Mouse (Mus musculus) liver, adult 2 months (tissue): ENCODE measurements around the gene Olfr934. TPM values are rescaled to one million over a fixed set of nuclear protein-coding genes. Genes with fewer than 3 reads are reported as not detected.

Experiments
- DNase-seq: peaks from one replicate; pipeline ENCODE4 v3.0.0-alpha.2; 2011; ENCODE audit warnings: low read depth, low spot score; ENCODE audit errors: extremely low read depth
- H3K27ac ChIP-seq: fragments of 200-500 bp; replicated peaks from 2 replicates; pipeline ENCODE4 v1.5.1; 2012; ENCODE audit warnings: low read depth, mild to moderate bottlenecking, control low read depth, inconsistent platforms, low read length; ENCODE audit not compliant: insufficient read depth
- H3K27me3 ChIP-seq: fragments of 200-500 bp; 2 replicates; pipeline ENCODE4 v1.6.1; 2012; ENCODE audit warnings: mild to moderate bottlenecking, moderate library complexity, low read length, inconsistent platforms; ENCODE audit not compliant: control insufficient read depth, insufficient read depth
- H3K36me3 ChIP-seq: fragments of 200-500 bp; 2 replicates; pipeline ENCODE4 v1.6.1; 2012; ENCODE audit warnings: low read length, inconsistent platforms; ENCODE audit not compliant: control insufficient read depth, insufficient read depth
- H3K4me1 ChIP-seq: fragments of 200-500 bp; 2 replicates; pipeline ENCODE4 v1.6.1; 2011; ENCODE audit warnings: low read length; ENCODE audit not compliant: control insufficient read depth, insufficient read depth
- H3K4me3 ChIP-seq: fragments of 200-500 bp; 2 replicates; pipeline ENCODE4 v1.5.1; 2011; ENCODE audit warnings: low read depth, mild to moderate bottlenecking, control low read depth, low read length, moderate library complexity; ENCODE audit not compliant: insufficient read depth
- H3K79me2 ChIP-seq: fragments of 200-500 bp; 2 replicates; pipeline ENCODE4 v1.6.1; 2012; ENCODE audit warnings: inconsistent platforms, mild to moderate bottlenecking, low read length, moderate library complexity; ENCODE audit not compliant: control insufficient read depth, insufficient read depth
- H3K9ac ChIP-seq: fragments of 200-500 bp; 2 replicates; pipeline ENCODE4 v1.6.1; 2012; ENCODE audit warnings: low read depth, mild to moderate bottlenecking, control low read depth, inconsistent platforms, low read length
- CTCF ChIP-seq: fragments of 200-500 bp; IDR thresholded peaks from 2 replicates; pipeline ENCODE4 v1.5.1; 2011; ENCODE audit warnings: low read depth, low read length, control low read depth
- POLR2A ChIP-seq: fragments of 200-500 bp; IDR thresholded peaks from 2 replicates; pipeline ENCODE4 v1.6.1; 2011; ENCODE audit warnings: low read length, control low read depth; ENCODE audit not compliant: insufficient read depth; ENCODE audit errors: extremely low read depth
- WGBS: fragments of 180-500 bp; shearing (Covaris S2); methylation state at CpG from one replicate; pipeline ENCODE4 v1.1.7; 2018; 5-methylcytosine and 5-hydroxymethylcytosine counted together
- polyA plus RNA-seq: library from polyadenylated mRNA; depleted of rRNA; stranded (reverse); fragments of >200 nt; gene quantifications from 2 replicates; pipeline ENCODE4 v1.2.3, GENCODE M21; 2012; rRNA removed
- total RNA-seq: library from RNA; depleted of rRNA; stranded (reverse); fragments of >200 nt; gene quantifications from 2 replicates; pipeline ENCODE4 v1.2.3, GENCODE M21; 2014; rRNA removed

The Olfr934 gene
- not detected in 2 replicates for total RNA-seq
- polyA plus RNA-seq, result not detected in 2 replicates

- Histone ChIP-seq H3K27ac (no peak within 1 kb of the TSS), H3K9ac (no peak within 1 kb of the TSS), H3K79me2 (no peaks in the 10 kb centered on the region), H3K4me1 (no peaks in the 10 kb centered on the region), H3K36me3 (no peaks in the 10 kb centered on the region), H3K27me3 (no peaks in the 10 kb centered on the region), H3K4me3 (no peak within 1 kb of the TSS)
- DNase-seq, result no peak
- TF ChIP-seq POLR2A (no peak), CTCF (no peak)
- 82% methylated on average over 2 of the region's 2 CpGs for WGBS
These were observed at the start of gene Olfr934 for GRCm38 (mm10) chr9:38988215-38988614. Olfr934 (minus strand) TSS chr9:38988315.

GRCm38 (mm10) chr9:39023277-39023676, 35.2 kb upstream of the Olfr934 start, which contains the start of gene Olfr146:
Olfr146 (minus strand) TSS chr9:39023377.
- TF ChIP-seq POLR2A (no peak), CTCF (no peak)
- WGBS, result 66% methylated on average over 1 of the region's 1 CpGs
- H3K27me3 ChIP-seq, result no peaks in the 10 kb centered on the region
- H3K27ac ChIP-seq, result no peak within 1 kb of the TSS
- no peak for DNase-seq
- no peak within 1 kb of the TSS for H3K9ac ChIP-seq
- no peaks in the 10 kb centered on the region for H3K36me3 ChIP-seq
- no peaks in the 10 kb centered on the region for H3K4me1 ChIP-seq
- no peaks in the 10 kb centered on the region for H3K79me2 ChIP-seq
- H3K4me3 ChIP-seq, result no peak within 1 kb of the TSS

GRCm38 (mm10) chr9:38999583-38999982, 11.5 kb upstream of the Olfr934 start, which contains the start of gene Olfr935:
Olfr935 (minus strand) TSS chr9:38999683.
- no peaks in the 10 kb centered on the region for H3K27me3 ChIP-seq
- no peak within 1 kb of the TSS for H3K9ac ChIP-seq
- DNase-seq, result no peak
- no peaks in the 10 kb centered on the region for H3K79me2 ChIP-seq
- no peak within 1 kb of the TSS for H3K4me3 ChIP-seq
- TF ChIP-seq CTCF, result no peak
- no peak for TF ChIP-seq POLR2A
- WGBS, result 58% methylated on average over 2 of the region's 2 CpGs
- no peaks in the 10 kb centered on the region for H3K4me1 ChIP-seq
- no peak within 1 kb of the TSS for H3K27ac ChIP-seq
- H3K36me3 ChIP-seq, result no peaks in the 10 kb centered on the region

GRCm38 (mm10) chr9:38972013-38972412, 16.1 kb downstream of the Olfr934 start, which contains the start of gene Olfr933:
Olfr933 (plus strand) TSS chr9:38972313.
- TF ChIP-seq CTCF (no peak), POLR2A (no peak)
- no peak within 1 kb of the TSS for H3K27ac ChIP-seq
- no peak within 1 kb of the TSS for H3K4me3 ChIP-seq
- no peak within 1 kb of the TSS for H3K9ac ChIP-seq
- H3K27me3 ChIP-seq, result no peaks in the 10 kb centered on the region
- WGBS, result 68% methylated on average over 4 of the region's 4 CpGs
- H3K79me2 ChIP-seq, result no peaks in the 10 kb centered on the region
- DNase-seq, result no peak
- H3K4me1 ChIP-seq, result no peaks in the 10 kb centered on the region
- H3K36me3 ChIP-seq, result no peaks in the 10 kb centered on the region

- Histone ChIP-seq H3K4me1 (no peaks in the 10 kb centered on the region), H3K9ac (no peak overlapping the region), H3K27me3 (no peaks in the 10 kb centered on the region), H3K36me3 (no peaks in the 10 kb centered on the region), H3K27ac (no peak overlapping the region), H3K79me2 (no peaks in the 10 kb centered on the region), H3K4me3 (no peak overlapping the region)
- DNase-seq, result no peak
- TF ChIP-seq CTCF (no peak), POLR2A (no peak)
- WGBS, result 75% methylated on average over 4 of the region's 4 CpGs
These were observed 34.0 kb downstream of the Olfr934 start for GRCm38 (mm10) chr9:38954124-38954416.

GRCm38 (mm10) chr9:38953401-38954123, 34.6 kb downstream of the Olfr934 start:
- peak; percentile 24 for DNase-seq
- TF ChIP-seq POLR2A (no peak), CTCF (no peak)
- H3K36me3 ChIP-seq, result no peaks in the 10 kb centered on the region
- H3K9ac ChIP-seq, result no peak overlapping the region
- 66% methylated on average over 7 of the region's 7 CpGs for WGBS
- no peak overlapping the region for H3K27ac ChIP-seq
- no peaks in the 10 kb centered on the region for H3K4me1 ChIP-seq
- no peaks in the 10 kb centered on the region for H3K27me3 ChIP-seq
- H3K79me2 ChIP-seq, result no peaks in the 10 kb centered on the region
- no peak overlapping the region for H3K4me3 ChIP-seq

Other genes with a start within 250 kb of the Olfr934 start
- gene Olfr920, start 236.0 kb downstream of the Olfr934 start, total RNA-seq, result 0.07 and 0.09 TPM in 2 replicates
- 0.01 TPM in 2 replicates for gene Olfr920, start 236.0 kb downstream of the Olfr934 start, polyA plus RNA-seq
- gene Olfr921, start 215.2 kb downstream of the Olfr934 start, total RNA-seq, result not detected in 2 replicates
- not detected in 2 replicates for gene Olfr921, start 215.2 kb downstream of the Olfr934 start, polyA plus RNA-seq
- gene Olfr922, start 173.7 kb downstream of the Olfr934 start, total RNA-seq, result not detected in 2 replicates
- not detected in 2 replicates for gene Olfr922, start 173.7 kb downstream of the Olfr934 start, polyA plus RNA-seq
- gene Olfr923, start 161.8 kb downstream of the Olfr934 start, total RNA-seq, result not detected in 2 replicates
- gene Olfr923, start 161.8 kb downstream of the Olfr934 start, polyA plus RNA-seq, result not detected in 2 replicates
- gene Olfr924, start 143.9 kb downstream of the Olfr934 start, total RNA-seq, result not detected in 2 replicates
- gene Olfr924, start 143.9 kb downstream of the Olfr934 start, polyA plus RNA-seq, result not detected in 2 replicates
- not detected in 2 replicates for gene Olfr26, start 133.3 kb downstream of the Olfr934 start, total RNA-seq
- not detected in 2 replicates for gene Olfr26, start 133.3 kb downstream of the Olfr934 start, polyA plus RNA-seq
- gene Olfr926, start 111.2 kb downstream of the Olfr934 start, total RNA-seq, result not detected in 2 replicates
- not detected in 2 replicates for gene Olfr926, start 111.2 kb downstream of the Olfr934 start, polyA plus RNA-seq
- gene Olfr930, start 58.5 kb downstream of the Olfr934 start, total RNA-seq, result not detected in 2 replicates
- not detected in 2 replicates for gene Olfr930, start 58.5 kb downstream of the Olfr934 start, polyA plus RNA-seq
- not detected in 2 replicates for gene Olfr933, start 16.0 kb downstream of the Olfr934 start, total RNA-seq
- not detected in 2 replicates for gene Olfr933, start 16.0 kb downstream of the Olfr934 start, polyA plus RNA-seq
- gene Olfr935, start 11.4 kb upstream of the Olfr934 start, total RNA-seq, result not detected in 2 replicates
- gene Olfr935, start 11.4 kb upstream of the Olfr934 start, polyA plus RNA-seq, result not detected in 2 replicates
- gene Olfr146, start 35.1 kb upstream of the Olfr934 start, total RNA-seq, result not detected in 2 replicates
- gene Olfr146, start 35.1 kb upstream of the Olfr934 start, polyA plus RNA-seq, result not detected in 2 replicates
- not detected in 2 replicates for gene Olfr937, start 76.6 kb upstream of the Olfr934 start, total RNA-seq
- not detected in 2 replicates for gene Olfr937, start 76.6 kb upstream of the Olfr934 start, polyA plus RNA-seq
- not detected in 2 replicates for gene Olfr938, start 90.6 kb upstream of the Olfr934 start, total RNA-seq
- gene Olfr938, start 90.6 kb upstream of the Olfr934 start, polyA plus RNA-seq, result not detected in 2 replicates
- not detected in 2 replicates for gene Olfr27, start 139.8 kb upstream of the Olfr934 start, total RNA-seq
- not detected in 2 replicates for gene Olfr27, start 139.8 kb upstream of the Olfr934 start, polyA plus RNA-seq
- gene Olfr943, start 178.0 kb upstream of the Olfr934 start, total RNA-seq, result not detected in 2 replicates
- not detected in 2 replicates for gene Olfr943, start 178.0 kb upstream of the Olfr934 start, polyA plus RNA-seq
- not detected in 2 replicates for gene Olfr944, start 213.6 kb upstream of the Olfr934 start, total RNA-seq
- not detected in 2 replicates for gene Olfr944, start 213.6 kb upstream of the Olfr934 start, polyA plus RNA-seq